Mouse (Mus musculus) CH12.LX (cell line): ENCODE data around the gene Il17ra. TPM values are rescaled to one million over a fixed set of nuclear protein-coding genes. Genes with fewer than 3 reads are reported as not detected.
A peak's percentile ranks its signal among the peaks of the same experiment; 100 is the strongest.

Experiments used
- DNase-seq: peaks from one replicate; pipeline ENCODE4 v3.0.0-alpha.2; 2013; ENCODE audit errors: extremely low read depth
- H3K27ac ChIP-seq: 2 replicates; pipeline ENCODE4 v1.5.1; 2012; ENCODE audit warnings: low read depth, mild to moderate bottlenecking, control low read depth, moderate library complexity; ENCODE audit not compliant: insufficient read depth
- H3K27me3 ChIP-seq: replicated peaks from 2 replicates; pipeline ENCODE3; 2012; ENCODE audit warnings: inconsistent platforms
- H3K36me3 ChIP-seq, 2 experiments: replicated peaks in 1 of 2; 2 replicates each; pipeline versions ENCODE3 to v1.6.1; 2012; ENCODE audit warnings: inconsistent platforms in 1 of 2, low read length in 1 of 2, mild to moderate bottlenecking in 1 of 2, mixed read lengths in 1 of 2, moderate library complexity in 1 of 2; ENCODE audit not compliant: control insufficient read depth in 1 of 2, insufficient read depth in 1 of 2
- H3K4me1 ChIP-seq, 2 experiments: 2 replicates each; pipeline ENCODE4 v1.6.1; 2012; ENCODE audit warnings: inconsistent platforms in 1 of 2, moderate library complexity in 1 of 2; ENCODE audit not compliant: insufficient read depth in 2 of 2, control insufficient read depth in 1 of 2
- H3K4me2 ChIP-seq: 2 replicates; pipeline ENCODE4 v1.6.1; 2012; ENCODE audit warnings: low read depth, mild to moderate bottlenecking, control low read depth; ENCODE audit not compliant: poor library complexity, insufficient read depth, severe bottlenecking
- H3K4me3 ChIP-seq, 3 experiments: fragments of 150-350 bp in 1 of 3; sonication (generic) in 1 of 3; replicated peaks in 1 of 3; 2 replicates each; pipeline versions ENCODE3 to v1.5.1; 2011 to 2012; ENCODE audit warnings: low read depth in 2 of 3, low read length in 2 of 3, mild to moderate bottlenecking in 2 of 3, moderate library complexity in 2 of 3, control low read depth in 1 of 3, improper control_type of control experiment in 1 of 3, inconsistent platforms in 1 of 3, mixed read lengths in 1 of 3; ENCODE audit not compliant: poor library complexity in 1 of 3
- H3K79me2 ChIP-seq: replicated peaks from 2 replicates; pipeline ENCODE4 v1.6.1; 2012; ENCODE audit warnings: mild to moderate bottlenecking, moderate library complexity; ENCODE audit not compliant: control insufficient read depth, poor library complexity, insufficient read depth, severe bottlenecking; ENCODE audit errors: extremely low read depth
- H3K9ac ChIP-seq: 2 replicates; pipeline ENCODE4 v1.6.1; 2012; ENCODE audit warnings: low read depth, mild to moderate bottlenecking, control low read depth, moderate library complexity; ENCODE audit not compliant: insufficient read depth
- H3K9me3 ChIP-seq: replicated peaks from 2 replicates; pipeline ENCODE3; 2012; ENCODE audit warnings: low read length, inconsistent platforms, mixed read lengths
- BHLHE40 ChIP-seq: IDR thresholded peaks from 2 replicates; pipeline ENCODE4 v1.6.1; 2011; ENCODE audit warnings: mild to moderate bottlenecking, low read depth, low read length, improper control_type of control experiment
- CHD1 ChIP-seq: IDR thresholded peaks from 2 replicates; pipeline ENCODE4 v1.6.1; 2012; ENCODE audit warnings: low read depth, low read length, improper control_type of control experiment, inconsistent platforms
- E2F4 ChIP-seq: IDR thresholded peaks from 2 replicates; pipeline ENCODE4 v1.6.1; 2011; ENCODE audit warnings: low read depth, low read length, improper control_type of control experiment; ENCODE audit not compliant: insufficient replicate concordance
- EP300 ChIP-seq: IDR thresholded peaks from 2 replicates; pipeline ENCODE4 v1.6.1; 2011; ENCODE audit warnings: low read length, improper control_type of control experiment
- ETS1 ChIP-seq: conservative IDR thresholded peaks from 2 replicates; pipeline ENCODE4 v1.6.1; 2012; ENCODE audit warnings: low read depth, mild to moderate bottlenecking, inconsistent platforms, low read length, improper control_type of control experiment, moderate library complexity
- GABPA ChIP-seq: IDR thresholded peaks from 2 replicates; pipeline ENCODE4 v1.6.1; 2012; ENCODE audit warnings: low read depth, low read length, improper control_type of control experiment, inconsistent platforms; ENCODE audit not compliant: insufficient replicate concordance
- HCFC1 ChIP-seq: IDR thresholded peaks from 2 replicates; pipeline ENCODE4 v1.6.1; 2012; ENCODE audit warnings: low read depth, mild to moderate bottlenecking, inconsistent platforms, low read length, improper control_type of control experiment
- IRF4 ChIP-seq: IDR thresholded peaks from 2 replicates; pipeline ENCODE4 v1.6.1; 2014; ENCODE audit warnings: low read depth, mild to moderate bottlenecking, inconsistent platforms, low read length, improper control_type of control experiment
- JUN ChIP-seq: IDR thresholded peaks from 2 replicates; pipeline ENCODE4 v1.6.1; 2011; ENCODE audit warnings: low read depth, mild to moderate bottlenecking, low read length, improper control_type of control experiment, moderate library complexity; ENCODE audit not compliant: insufficient read depth
- MAFK ChIP-seq: IDR thresholded peaks from 2 replicates; pipeline ENCODE4 v1.6.1; 2011; ENCODE audit warnings: low read length, improper control_type of control experiment; ENCODE audit not compliant: insufficient replicate concordance
- MAX ChIP-seq: IDR thresholded peaks from 2 replicates; pipeline ENCODE4 v1.6.1; 2011; ENCODE audit warnings: low read length, improper control_type of control experiment
- MYC ChIP-seq: IDR thresholded peaks from 2 replicates; pipeline ENCODE4 v1.6.1; 2011; ENCODE audit warnings: low read depth, mild to moderate bottlenecking, improper control_type of control experiment, low read length
- TBP ChIP-seq: conservative IDR thresholded peaks from 2 replicates; pipeline ENCODE4 v1.6.1; 2011; ENCODE audit warnings: low read depth, low read length, improper control_type of control experiment
- USF2 ChIP-seq: conservative IDR thresholded peaks from 2 replicates; pipeline ENCODE4 v1.6.1; 2011; ENCODE audit warnings: low read depth, low read length, improper control_type of control experiment
- ZMIZ1 ChIP-seq: IDR thresholded peaks from 2 replicates; pipeline ENCODE4 v1.6.1; 2012; ENCODE audit warnings: low read depth, mild to moderate bottlenecking, inconsistent platforms, low read length, improper control_type of control experiment
- ZNF384 ChIP-seq: IDR thresholded peaks from 2 replicates; pipeline ENCODE4 v1.6.1; 2012; ENCODE audit warnings: low read depth, low read length, improper control_type of control experiment, inconsistent platforms
- dilution Hi-C: fragments of 300-500 bp; cut with MboI; formaldehyde crosslinking; loops from 2 replicates; pipeline ENCODE4 v1.14.3; 2020; ENCODE audit warnings: low sequenced_read_pairs; ENCODE audit not compliant: extremely low pct_unique_long_range_greater_than_20kb, extremely low pct_ligation_motif_present
- in situ Hi-C: fragments of 300-500 bp; cut with MboI; formaldehyde crosslinking; loops from 3 replicates; pipeline ENCODE4 v1.14.3; 2019; ENCODE audit warnings: low sequenced_read_pairs, low pct_ligation_motif_present, low pct_unique_long_range_greater_than_20kb, mixed read lengths
- polyA plus RNA-seq: library from polyadenylated mRNA; unstranded; fragments of >175 nt; gene quantifications from 2 replicates; pipeline ENCODE4 v1.2.1, GENCODE M21; 2012; ENCODE audit warnings: low read depth; ENCODE audit not compliant: insufficient read length
- total RNA-seq, 2 experiments: library from RNA; depleted of rRNA; stranded (reverse); fragments of 300-350 nt in 1 of 2; fragments of >200 nt in 1 of 2; gene quantifications; 2 replicates each; pipeline ENCODE4 v1.2.3; 2012 to 2014

Il17ra gene
- total and polyA plus RNA-seq, 3 experiments = 13.6 to 23.9 (median 14.0) TPM

- H3K4me2 ChIP-seq = 0 out of 2 replicates have a peak overlapping the region, but pooled peaks have one; percentile 14
- no peak for TF ChIP-seq TBP
- no peak for TF ChIP-seq JUN
- TF ChIP-seq EP300 = no peak
- no peak for TF ChIP-seq BHLHE40
- TF ChIP-seq ZMIZ1 = no peak
- H3K9me3 ChIP-seq = no peaks in the 10 kb centered on the region
- dilution Hi-C loops = no loop called here
- H3K27ac ChIP-seq = no peak overlapping the region
- in situ Hi-C loops = no loop called here
- DNase-seq = no peak
- no peaks in the 10 kb centered on the region for H3K79me2 ChIP-seq
- no peaks in the 10 kb centered on the region for H3K27me3 ChIP-seq
- no peak overlapping the region for H3K4me3 ChIP-seq
- H3K4me1 ChIP-seq = peaks cover 18 to 24% of the 10 kb centered on the region in 2 experiments
- H3K9ac ChIP-seq = no peak overlapping the region
- H3K36me3 ChIP-seq = no peaks in the 10 kb centered on the region
Observed at GRCm38 (mm10) chr6:120453103-120453445, 10.0 kb upstream of the Il17ra start.

GRCm38 (mm10) chr6:120453556-120453955 lies 9.5 kb upstream of the Il17ra start:
- no peaks in the 10 kb centered on the region for H3K36me3 ChIP-seq
- H3K9me3 ChIP-seq = no peaks in the 10 kb centered on the region
- no peak for DNase-seq
- H3K79me2 ChIP-seq = no peaks in the 10 kb centered on the region
- H3K4me3 ChIP-seq = no peak overlapping the region
- no peaks in the 10 kb centered on the region for H3K27me3 ChIP-seq
- H3K4me1 ChIP-seq = peaks cover 18 to 24% of the 10 kb centered on the region in 2 experiments
- H3K9ac ChIP-seq = no peak overlapping the region
- no peak overlapping the region for H3K27ac ChIP-seq
- TF ChIP-seq USF2 (no peak), HCFC1 (no peak), ZNF384 (peak; percentile 54), IRF4 (no peak)
- dilution Hi-C loops = no loop called here
- no peak overlapping the region for H3K4me2 ChIP-seq
- in situ Hi-C loops = no loop called here

GRCm38 (mm10) chr6:120454627-120455077 lies 8.4 kb upstream of the Il17ra start:
- Histone ChIP-seq H3K9ac (no peak overlapping the region), H3K79me2 (no peaks in the 10 kb centered on the region), H3K36me3 (no peaks in the 10 kb centered on the region), H3K27ac (no peak overlapping the region), H3K9me3 (no peaks in the 10 kb centered on the region), H3K4me2 (no peak overlapping the region), H3K4me3 (no peak overlapping the region), H3K27me3 (no peaks in the 10 kb centered on the region), H3K4me1 (peaks cover 18 to 24% of the 10 kb centered on the region in 2 experiments)
- no peak for DNase-seq
- dilution Hi-C loops = no loop called here
- peak; percentile 54; the same call in 1 of the 2 replicates for TF ChIP-seq BHLHE40
- no peak for TF ChIP-seq GABPA
- no peak for TF ChIP-seq ETS1
- peak; percentile 72; the same call in 1 of the 2 replicates for TF ChIP-seq MAFK
- TF ChIP-seq MAX = peak; percentile 75
- TF ChIP-seq USF2 = no peak
- TF ChIP-seq E2F4 = no peak
- peak; percentile 58; the same call in 1 of the 2 replicates for TF ChIP-seq MYC
- TF ChIP-seq CHD1 = no peak
- in situ Hi-C loops = no loop called here
